Mouse (Mus musculus): ENCODE measurements around the gene Mrpl24.

The Mrpl24 gene

GRCm38 (mm10) chr3:87947056-87947810 lies 27.9 kb downstream of the Mrpl24 start:
- no peak for DNase-seq (ENCODE audit: low spot score in 2 of 2)

GRCm38 (mm10) chr3:87947811-87948199 lies 28.5 kb downstream of the Mrpl24 start:
- DNase-seq (ENCODE audit: low spot score in 2 of 2) = no peak

GRCm38 (mm10) chr3:87948378-87949265 lies 29.3 kb downstream of the Mrpl24 start, which contains the start of gene Crabp2:
Crabp2 (plus strand) TSS chr3:87948666.
- no peak for DNase-seq (ENCODE audit: low spot score in 2 of 2)

GRCm38 (mm10) chr3:87949266-87949954 lies 30.1 kb downstream of the Mrpl24 start:
- DNase-seq (ENCODE audit: low spot score in 2 of 2) = no peak

GRCm38 (mm10) chr3:87949955-87950515 lies 30.7 kb downstream of the Mrpl24 start:
- no peak for DNase-seq (ENCODE audit: low spot score in 2 of 2)

GRCm38 (mm10) chr3:87951946-87952345 lies 32.6 kb downstream of the Mrpl24 start:
- no peak for DNase-seq (ENCODE audit: low spot score in 2 of 2)

GRCm38 (mm10) chr3:87952440-87952839 lies 33.1 kb downstream of the Mrpl24 start:
- DNase-seq (ENCODE audit: low spot score in 2 of 2) = no peak

- no peak for DNase-seq (ENCODE audit: low spot score in 2 of 2)
Measured at GRCm38 (mm10) chr3:87958056-87958455, 38.8 kb downstream of the Mrpl24 start.

- no peak for DNase-seq (ENCODE audit: low spot score in 2 of 2)
Measured at GRCm38 (mm10) chr3:87958476-87958875, 39.2 kb downstream of the Mrpl24 start.

- no peak for DNase-seq (ENCODE audit: low spot score in 2 of 2)
Measured at GRCm38 (mm10) chr3:87958967-87959366, 39.7 kb downstream of the Mrpl24 start.

- no peak for DNase-seq (ENCODE audit: low spot score in 2 of 2)
Measured at GRCm38 (mm10) chr3:87959371-87959770, 40.1 kb downstream of the Mrpl24 start.

- DNase-seq (ENCODE audit: low spot score in 2 of 2) = no peak
Measured at GRCm38 (mm10) chr3:87960191-87960585, 40.9 kb downstream of the Mrpl24 start.

- DNase-seq (ENCODE audit: low spot score in 2 of 2) = peak; percentile 61 to 63
Measured at GRCm38 (mm10) chr3:87960586-87961191, 41.4 kb downstream of the Mrpl24 start.

GRCm38 (mm10) chr3:87970184-87970938 lies 51.1 kb downstream of the Mrpl24 start:
- DNase-seq (ENCODE audit: low spot score in 2 of 2) = peak; percentile 12 to 24

- DNase-seq (ENCODE audit: low spot score in 2 of 2) = no peak
Measured at GRCm38 (mm10) chr3:87970939-87971488, 51.7 kb downstream of the Mrpl24 start, which contains the start of gene Nes. Nes (plus strand) TSS chr3:87971078.

GRCm38 (mm10) chr3:87971489-87972202 lies 52.3 kb downstream of the Mrpl24 start:
- no peak for DNase-seq (ENCODE audit: low spot score in 2 of 2)

- no peak for DNase-seq (ENCODE audit: low spot score in 2 of 2)
Measured at GRCm38 (mm10) chr3:87972203-87972664, 52.9 kb downstream of the Mrpl24 start.

GRCm38 (mm10) chr3:87972776-87973175 lies 53.5 kb downstream of the Mrpl24 start:
- DNase-seq (ENCODE audit: low spot score in 2 of 2) = no peak

Data from spleen, postnatal 36 days (tissue).